Mouse (Mus musculus) thymus, adult 2 months (tissue): ENCODE measurements around the gene Hoxb13. TPM values are rescaled to one million over a fixed set of nuclear protein-coding genes. Genes with fewer than 3 reads are reported as not detected.

ENCODE experiments used
- DNase-seq: peaks from one replicate; pipeline ENCODE4 v3.0.0; 2021
- H3K27ac ChIP-seq: fragments of 200-500 bp; 2 replicates; pipeline ENCODE4 v1.5.1; 2012; ENCODE audit warnings: low read length, control low read depth; ENCODE audit not compliant: control insufficient read depth, insufficient read depth
- H3K27me3 ChIP-seq: fragments of 200-500 bp; 2 replicates; pipeline ENCODE4 v1.6.1; 2012; ENCODE audit warnings: mild to moderate bottlenecking, low read length, moderate library complexity, mixed read lengths; ENCODE audit not compliant: control insufficient read depth, insufficient read depth
- H3K36me3 ChIP-seq: fragments of 200-500 bp; 2 replicates; pipeline ENCODE4 v1.6.1; 2012; ENCODE audit warnings: mild to moderate bottlenecking, low read length, moderate library complexity; ENCODE audit not compliant: control insufficient read depth, insufficient read depth
- H3K4me1 ChIP-seq: fragments of 200-500 bp; replicated peaks from 2 replicates; pipeline ENCODE4 v1.6.1; 2012; ENCODE audit warnings: low read length; ENCODE audit not compliant: control insufficient read depth, insufficient read depth
- H3K4me3 ChIP-seq: fragments of 200-500 bp; 2 replicates; pipeline ENCODE4 v1.5.1; 2012; ENCODE audit warnings: mild to moderate bottlenecking, low read length, control low read depth, moderate library complexity; ENCODE audit not compliant: control insufficient read depth, insufficient read depth
- CTCF ChIP-seq: fragments of 200-500 bp; IDR thresholded peaks from 2 replicates; pipeline ENCODE4 v1.5.1; 2012; ENCODE audit warnings: mild to moderate bottlenecking, control low read depth, low read length, moderate library complexity, borderline replicate concordance; ENCODE audit not compliant: control insufficient read depth, poor library complexity, insufficient read depth; ENCODE audit errors: extremely low read depth
- POLR2A ChIP-seq: fragments of 200-500 bp; IDR thresholded peaks from 2 replicates; pipeline ENCODE4 v1.6.1; 2012; ENCODE audit warnings: mild to moderate bottlenecking, low read length, control low read depth, moderate library complexity; ENCODE audit not compliant: control insufficient read depth, poor library complexity, insufficient read depth; ENCODE audit errors: extremely low read depth
- WGBS: fragments of 180-500 bp; shearing (Covaris S2); methylation state at CpG from one replicate; pipeline ENCODE4 v1.1.7; 2018; 5-methylcytosine and 5-hydroxymethylcytosine counted together
- polyA plus RNA-seq: library from polyadenylated mRNA; depleted of rRNA; stranded (reverse); fragments of >200 nt; gene quantifications from 2 replicates; pipeline ENCODE4 v1.2.3, GENCODE M21; 2012

Gene Hoxb13
- polyA plus RNA-seq, 1 experiment = 0.59 TPM

- peaks cover 17% of the 10 kb centered on the region for H3K27me3 ChIP-seq
- no peak for DNase-seq
- 23% methylated on average over 4 of the region's 4 CpGs for WGBS
- no peaks in the 10 kb centered on the region for H3K36me3 ChIP-seq
- H3K4me3 ChIP-seq = no peak overlapping the region
- no peak overlapping the region for H3K27ac ChIP-seq
- TF ChIP-seq CTCF (no peak), POLR2A (no peak)
- H3K4me1 ChIP-seq = no peaks in the 10 kb centered on the region
Measured at GRCm38 (mm10) chr11:96187321-96187720, 6.8 kb upstream of the Hoxb13 start.

- Histone ChIP-seq H3K27me3 (peaks cover 36% of the 10 kb centered on the region), H3K4me3 (no peak overlapping the region), H3K27ac (no peak overlapping the region), H3K36me3 (no peaks in the 10 kb centered on the region), H3K4me1 (no peaks in the 10 kb centered on the region)
- no peak for TF ChIP-seq POLR2A
- no peak for TF ChIP-seq CTCF
- WGBS = 5% methylated on average over 28 of the region's 28 CpGs
- no peak for DNase-seq
Measured at GRCm38 (mm10) chr11:96189810-96190522, 4.2 kb upstream of the Hoxb13 start.

- TF ChIP-seq CTCF (no peak), POLR2A (no peak)
- H3K4me3 ChIP-seq = no peak overlapping the region
- H3K27me3 ChIP-seq = peaks cover 46% of the 10 kb centered on the region
- no peak overlapping the region for H3K27ac ChIP-seq
- no peak for DNase-seq
- no peaks in the 10 kb centered on the region for H3K4me1 ChIP-seq
- WGBS = 12% methylated on average over 5 of the region's 5 CpGs
- H3K36me3 ChIP-seq = no peaks in the 10 kb centered on the region
Measured at GRCm38 (mm10) chr11:96191132-96191531, 3.0 kb upstream of the Hoxb13 start.

GRCm38 (mm10) chr11:96194401-96194710 is 240 bp downstream of the Hoxb13 start:
- 10% methylated on average over 10 of the region's 10 CpGs for WGBS
- Histone ChIP-seq H3K27ac (no peak overlapping the region), H3K4me1 (no peaks in the 10 kb centered on the region), H3K4me3 (no peak overlapping the region), H3K27me3 (peaks cover 51% of the 10 kb centered on the region), H3K36me3 (no peaks in the 10 kb centered on the region)
- TF ChIP-seq POLR2A = no peak
- no peak for TF ChIP-seq CTCF
- no peak for DNase-seq

GRCm38 (mm10) chr11:96194961-96195640 is 985 bp downstream of the Hoxb13 start:
- WGBS = 13% methylated on average over 11 of the region's 11 CpGs
- no peak for DNase-seq
- Histone ChIP-seq H3K4me1 (peaks cover under 1% of the 10 kb centered on the region; the same call in 1 of the 2 replicates), H3K4me3 (no peak overlapping the region), H3K27me3 (peaks cover 52% of the 10 kb centered on the region), H3K27ac (no peak overlapping the region), H3K36me3 (no peaks in the 10 kb centered on the region)
- TF ChIP-seq CTCF (no peak), POLR2A (no peak)

- DNase-seq = no peak
- Histone ChIP-seq H3K4me1 (peaks cover 2% of the 10 kb centered on the region; the same call in 1 of the 2 replicates), H3K27me3 (peaks cover 57% of the 10 kb centered on the region), H3K36me3 (no peaks in the 10 kb centered on the region), H3K4me3 (no peak overlapping the region), H3K27ac (no peak overlapping the region)
- 12% methylated on average over 20 of the region's 20 CpGs for WGBS
- no peak for TF ChIP-seq CTCF
Measured at GRCm38 (mm10) chr11:96195769-96196280, 1.7 kb downstream of the Hoxb13 start.
